Mouse (Mus musculus) E14TG2a.4 (cell line): ENCODE results near the gene Krt86.

Experiments used
- CTCF ChIP-seq: conservative IDR thresholded peaks from 2 replicates; pipeline ENCODE4 v1.5.1; 2014; ENCODE audit warnings: low read length
- NANOG ChIP-seq: IDR thresholded peaks from 2 replicates; pipeline ENCODE4 v1.6.1; 2014; ENCODE audit warnings: borderline replicate concordance, low read length, mixed read lengths
- POU5F1 ChIP-seq: IDR thresholded peaks from 2 replicates; pipeline ENCODE4 v1.6.1; 2014; ENCODE audit warnings: low read length, borderline replicate concordance

GRCm38 (mm10) chr15:101483646-101484045 lies 10.4 kb downstream of the Krt86 start:
- TF ChIP-seq CTCF (no peak), POU5F1 (no peak), NANOG (no peak)
